Mouse (Mus musculus) forebrain, postnatal 0 days (tissue): ENCODE results near the gene Ncapg2. TPM values are rescaled to one million over a fixed set of nuclear protein-coding genes. Genes with fewer than 3 reads are reported as not detected.

Experiments used
- ATAC-seq: fragments of 200-750 bp; cut with Nextera tagmentation; 2 replicates; pipeline ENCODE4 v1.8.0; 2017; ENCODE audit warnings: mild to moderate bottlenecking, moderate library complexity
- DNase-seq: peaks from one replicate; pipeline ENCODE4 v3.0.0-alpha.2; 2015
- H3K27ac ChIP-seq: fragments of 300-500 bp; sonication (generic); 2 replicates; pipeline ENCODE4 v1.5.1; 2014; ENCODE audit warnings: low read depth, mild to moderate bottlenecking, antibody characterized with exemption, low read length, moderate library complexity, mixed read lengths
- H3K27me3 ChIP-seq: fragments of 300-500 bp; sonication (generic); 2 replicates; pipeline ENCODE4 v1.6.1; 2014; ENCODE audit warnings: mild to moderate bottlenecking, low read length, mixed read lengths; ENCODE audit not compliant: insufficient read depth
- H3K36me3 ChIP-seq: fragments of 300-500 bp; sonication (generic); 2 replicates; pipeline ENCODE4 v1.6.1; 2014; ENCODE audit warnings: mild to moderate bottlenecking, moderate library complexity; ENCODE audit not compliant: insufficient read depth
- H3K4me1 ChIP-seq: fragments of 300-500 bp; sonication (generic); 2 replicates; pipeline ENCODE4 v1.6.1; 2014; ENCODE audit warnings: antibody characterized with exemption; ENCODE audit not compliant: insufficient read depth
- H3K4me2 ChIP-seq: fragments of 300-500 bp; sonication (generic); 2 replicates; pipeline ENCODE4 v1.6.1; 2014; ENCODE audit warnings: low read depth, mild to moderate bottlenecking, moderate library complexity
- H3K4me3 ChIP-seq: fragments of 300-500 bp; sonication (generic); 2 replicates; pipeline ENCODE4 v1.5.1; 2014; ENCODE audit warnings: low read depth, low read length, mixed read lengths
- H3K9ac ChIP-seq: fragments of 300-500 bp; sonication (generic); 2 replicates; pipeline ENCODE4 v1.6.1; 2014; ENCODE audit warnings: mild to moderate bottlenecking
- H3K9me3 ChIP-seq: fragments of 300-500 bp; sonication (generic); 2 replicates; pipeline ENCODE4 v1.6.1; 2016; ENCODE audit warnings: low read length
- CTCF ChIP-seq: sonication (generic); IDR thresholded peaks from 2 replicates; pipeline ENCODE4 v1.5.1; 2016; ENCODE audit warnings: antibody characterized with exemption, control low read depth, low read depth
- WGBS: fragments of 180-500 bp; shearing (Covaris S2); extraction: QIAGEN DNeasy Blood & Tissue Kit; methylation state at CpG from one replicate; pipeline ENCODE4 v1.1.7; 2014; 5-methylcytosine and 5-hydroxymethylcytosine counted together
- polyA plus RNA-seq: library from polyadenylated mRNA; unstranded; fragments of >200 nt; fragmentation: Nextera tagmentation; extraction: Ambion mirVana; gene quantifications from 2 replicates; pipeline ENCODE4 v1.2.1, GENCODE M21; 2015
- total RNA-seq: library from RNA; depleted of rRNA; stranded (reverse); fragments of >200 nt; gene quantifications from 2 replicates; pipeline ENCODE4 v1.2.3, GENCODE M21; 2014; rRNA removed

Ncapg2 gene
- total RNA-seq (6.5 and 11.5 TPM in 2 replicates), polyA plus RNA-seq (2.5 and 5.0 TPM in 2 replicates)

- DNase-seq, result peak; percentile 100
- 0 out of 2 replicates have a peak within 1 kb of the TSS, but pooled peaks have one; percentile 21 for H3K27ac ChIP-seq
- no peak for TF ChIP-seq CTCF
- peak within 1 kb of the TSS; percentile 76 for H3K4me3 ChIP-seq
- peak within 1 kb of the TSS; percentile 99 for H3K4me2 ChIP-seq
- H3K9me3 ChIP-seq, result peaks cover 12% of the 10 kb centered on the region; the same call in 1 of the 2 replicates
- H3K9ac ChIP-seq, result peak within 1 kb of the TSS; percentile 59
- 4% methylated on average over 70 of the region's 72 CpGs for WGBS
- peaks cover 8% of the 10 kb centered on the region for H3K4me1 ChIP-seq
- no peaks in the 10 kb centered on the region for H3K27me3 ChIP-seq
- peak; percentile 99 for ATAC-seq
- no peaks in the 10 kb centered on the region; the same call in 1 of the 2 replicates for H3K36me3 ChIP-seq
Observed at GRCm38 (mm10) chr12:116405045-116405835, at the start of gene Ncapg2. TSS of gene Ncapg2 (plus strand) at chr12:116405402.

DNA sequence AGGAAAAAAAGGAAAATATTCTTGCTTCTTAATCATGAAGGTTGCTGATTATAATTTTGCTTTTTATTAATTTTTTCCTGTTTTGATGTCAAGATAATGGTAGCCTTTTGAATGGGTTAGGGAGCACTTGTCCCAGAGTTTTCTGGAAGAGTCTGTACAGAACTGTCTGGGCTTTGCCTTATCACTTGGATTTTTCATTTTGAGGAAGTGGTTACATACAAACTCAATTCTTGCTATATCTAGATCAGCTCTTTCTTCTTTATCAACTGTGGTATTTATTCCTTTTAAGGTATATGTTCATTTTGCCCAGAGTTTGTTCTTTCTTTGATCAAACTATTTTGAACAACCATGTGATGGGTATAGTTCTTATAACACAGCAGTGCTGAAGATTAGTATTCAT lies 43.1 kb upstream of the Ncapg2 start:
- Histone ChIP-seq H3K4me3 (no peak overlapping the region), H3K9ac (no peak overlapping the region), H3K36me3 (peaks cover 39% of the 10 kb centered on the region), H3K27ac (no peak overlapping the region), H3K4me1 (no peaks in the 10 kb centered on the region), H3K4me2 (no peak overlapping the region), H3K9me3 (no peaks in the 10 kb centered on the region), H3K27me3 (no peaks in the 10 kb centered on the region)
- no peak for DNase-seq
- no peak for ATAC-seq
- TF ChIP-seq CTCF, result no peak

GRCm38 (mm10) chr12:116366900-116367299 lies 38.3 kb upstream of the Ncapg2 start:
- no peak for TF ChIP-seq CTCF
- WGBS, result 90% methylated on average over 3 of the region's 3 CpGs
- no peak overlapping the region for H3K4me2 ChIP-seq
- H3K36me3 ChIP-seq, result peaks cover 46% of the 10 kb centered on the region
- no peak overlapping the region for H3K27ac ChIP-seq
- H3K9me3 ChIP-seq, result no peaks in the 10 kb centered on the region
- H3K27me3 ChIP-seq, result no peaks in the 10 kb centered on the region
- no peak overlapping the region for H3K4me3 ChIP-seq
- ATAC-seq (no peak), DNase-seq (no peak)
- H3K9ac ChIP-seq, result no peak overlapping the region
- no peaks in the 10 kb centered on the region for H3K4me1 ChIP-seq

DNA sequence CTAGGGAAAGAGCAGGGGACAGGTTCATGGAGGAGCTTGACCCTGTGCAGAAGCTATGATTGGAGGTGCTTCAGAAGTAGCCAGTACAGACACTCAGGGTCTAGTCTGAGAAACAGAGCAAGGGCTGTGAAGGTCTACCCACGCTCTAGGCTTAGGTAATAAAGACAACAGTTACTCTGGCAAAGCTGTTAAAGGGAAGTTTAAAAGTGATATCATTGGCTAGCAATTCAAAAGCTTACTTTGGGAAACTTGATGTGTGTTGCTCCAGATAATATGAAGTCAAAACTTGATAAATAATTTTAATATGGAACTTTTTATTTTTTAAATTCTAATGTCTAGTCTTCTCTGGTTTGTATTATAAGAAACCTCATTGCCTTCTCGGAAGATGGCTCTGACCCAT lies 37.9 kb upstream of the Ncapg2 start:
- TF ChIP-seq CTCF, result no peak
- no peak for ATAC-seq
- no peak overlapping the region for H3K9ac ChIP-seq
- H3K4me3 ChIP-seq, result no peak overlapping the region
- peaks cover 46% of the 10 kb centered on the region for H3K36me3 ChIP-seq
- no peak overlapping the region for H3K27ac ChIP-seq
- WGBS, result 93% methylated on average over 2 of the region's 2 CpGs
- DNase-seq, result no peak
- no peaks in the 10 kb centered on the region for H3K9me3 ChIP-seq
- no peaks in the 10 kb centered on the region for H3K27me3 ChIP-seq
- H3K4me1 ChIP-seq, result no peaks in the 10 kb centered on the region
- no peak overlapping the region for H3K4me2 ChIP-seq

DNA sequence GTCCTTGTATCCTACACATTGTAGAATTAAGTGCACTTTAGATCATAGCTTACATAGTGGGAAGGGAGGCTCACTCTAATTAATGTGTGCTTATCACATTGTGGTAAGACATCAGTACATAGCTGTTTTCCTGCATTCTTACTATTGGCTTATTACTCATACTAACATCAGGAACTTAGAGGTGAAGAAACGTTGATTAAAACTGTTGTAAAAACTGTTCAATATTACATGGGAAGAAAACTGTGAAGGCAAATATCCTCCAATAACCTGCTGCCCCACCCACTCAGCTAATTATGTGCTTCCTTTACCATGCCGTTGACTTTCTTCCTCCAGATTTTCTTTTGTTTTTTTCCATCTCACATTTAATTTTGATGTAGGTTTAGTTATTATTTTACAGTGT lies 36.3 kb upstream of the Ncapg2 start:
- Histone ChIP-seq H3K9me3 (no peaks in the 10 kb centered on the region), H3K36me3 (peaks cover 40% of the 10 kb centered on the region), H3K9ac (no peak overlapping the region), H3K4me3 (no peak overlapping the region), H3K27ac (no peak overlapping the region), H3K4me2 (no peak overlapping the region), H3K4me1 (no peaks in the 10 kb centered on the region), H3K27me3 (no peaks in the 10 kb centered on the region)
- TF ChIP-seq CTCF, result no peak
- 89% methylated on average over 2 of the region's 2 CpGs for WGBS
- no peak for DNase-seq
- no peak for ATAC-seq

GRCm38 (mm10) chr12:116383101-116383500 lies 22.1 kb upstream of the Ncapg2 start:
- WGBS, result 90% methylated on average over 2 of the region's 2 CpGs
- TF ChIP-seq CTCF, result no peak
- no peak for DNase-seq
- no peak for ATAC-seq
- Histone ChIP-seq H3K27me3 (no peaks in the 10 kb centered on the region), H3K27ac (no peak overlapping the region), H3K4me1 (no peaks in the 10 kb centered on the region), H3K9ac (no peak overlapping the region), H3K9me3 (no peaks in the 10 kb centered on the region), H3K36me3 (peaks cover 16% of the 10 kb centered on the region), H3K4me2 (no peak overlapping the region), H3K4me3 (no peak overlapping the region)

DNA sequence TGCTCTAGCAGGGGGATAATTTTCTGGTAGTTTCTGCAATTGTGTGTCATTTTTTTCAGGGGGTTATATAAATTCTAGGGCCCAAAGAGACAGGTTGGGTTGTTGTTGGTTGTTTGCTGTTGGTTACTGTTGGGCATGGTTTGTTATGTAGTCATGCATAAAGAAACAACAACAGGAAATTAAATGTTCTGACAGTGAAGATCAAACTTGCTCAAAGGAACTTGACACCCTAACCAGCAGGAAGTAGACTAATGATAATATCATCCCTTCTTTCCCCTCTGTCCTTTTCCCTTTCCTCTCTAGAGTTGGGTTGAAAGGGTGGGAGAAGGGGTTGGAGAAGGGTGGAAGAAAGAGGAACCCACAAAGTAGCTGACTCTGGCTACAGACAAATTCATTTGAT lies 21.2 kb upstream of the Ncapg2 start:
- no peak for TF ChIP-seq CTCF
- Histone ChIP-seq H3K4me2 (no peak overlapping the region), H3K4me1 (no peaks in the 10 kb centered on the region), H3K36me3 (peaks cover 16% of the 10 kb centered on the region), H3K9me3 (no peaks in the 10 kb centered on the region), H3K27ac (no peak overlapping the region), H3K27me3 (no peaks in the 10 kb centered on the region), H3K4me3 (no peak overlapping the region), H3K9ac (no peak overlapping the region)
- ATAC-seq (no peak), DNase-seq (no peak)
